Mouse (Mus musculus) neural tube, embryonic 12.5 days (tissue): ENCODE data around the gene Hist1h1b. TPM values are rescaled to one million over a fixed set of nuclear protein-coding genes. Genes with fewer than 3 reads are reported as not detected.
"Not testable (repeated sequence)": the region's sequence is repeated elsewhere in the genome, so short reads cannot be mapped to it uniquely, and the experiment has no call there.

Source experiments
- ATAC-seq: fragments of 200-750 bp; cut with Nextera tagmentation; 2 replicates; pipeline ENCODE4 v1.8.0; 2017; ENCODE audit warnings: low read depth, mild to moderate bottlenecking, moderate TSS enrichment, moderate library complexity; ENCODE audit not compliant: low FRiP score
- H3K27ac ChIP-seq: fragments of 300-500 bp; sonication (generic); 2 replicates; pipeline ENCODE4 v1.5.1; 2016
- H3K27me3 ChIP-seq: fragments of 300-500 bp; sonication (generic); replicated peaks from 2 replicates; pipeline ENCODE4 v1.6.1; 2016; ENCODE audit warnings: mild to moderate bottlenecking
- H3K36me3 ChIP-seq: fragments of 300-500 bp; sonication (generic); 2 replicates; pipeline ENCODE4 v1.6.1; 2016; ENCODE audit warnings: mild to moderate bottlenecking
- H3K4me1 ChIP-seq: fragments of 300-500 bp; sonication (generic); 2 replicates; pipeline ENCODE4 v1.6.1; 2016
- H3K4me2 ChIP-seq: fragments of 300-500 bp; sonication (generic); replicated peaks from 2 replicates; pipeline ENCODE4 v1.6.1; 2016; ENCODE audit warnings: mild to moderate bottlenecking
- H3K4me3 ChIP-seq: fragments of 300-500 bp; sonication (generic); 2 replicates; pipeline ENCODE4 v1.5.1; 2016
- H3K9ac ChIP-seq: fragments of 300-500 bp; sonication (generic); 2 replicates; pipeline ENCODE4 v1.6.1; 2016; ENCODE audit warnings: mild to moderate bottlenecking
- H3K9me3 ChIP-seq: fragments of 300-500 bp; sonication (generic); 2 replicates; pipeline ENCODE4 v1.6.1; 2016; ENCODE audit warnings: mild to moderate bottlenecking
- WGBS: fragments of 180-500 bp; shearing (Covaris S2); methylation state at CpG from one replicate; pipeline ENCODE4 v1.1.7; 2016; 5-methylcytosine and 5-hydroxymethylcytosine counted together
- polyA plus RNA-seq: library from polyadenylated mRNA; unstranded; fragments of >200 nt; fragmentation: Nextera tagmentation; extraction: Ambion mirVana; gene quantifications from 2 replicates; pipeline ENCODE4 v1.2.1, GENCODE M21; 2016

Hist1h1b gene
- polyA plus RNA-seq, 1 experiment from 2014 or later: 13.1 TPM

DNA sequence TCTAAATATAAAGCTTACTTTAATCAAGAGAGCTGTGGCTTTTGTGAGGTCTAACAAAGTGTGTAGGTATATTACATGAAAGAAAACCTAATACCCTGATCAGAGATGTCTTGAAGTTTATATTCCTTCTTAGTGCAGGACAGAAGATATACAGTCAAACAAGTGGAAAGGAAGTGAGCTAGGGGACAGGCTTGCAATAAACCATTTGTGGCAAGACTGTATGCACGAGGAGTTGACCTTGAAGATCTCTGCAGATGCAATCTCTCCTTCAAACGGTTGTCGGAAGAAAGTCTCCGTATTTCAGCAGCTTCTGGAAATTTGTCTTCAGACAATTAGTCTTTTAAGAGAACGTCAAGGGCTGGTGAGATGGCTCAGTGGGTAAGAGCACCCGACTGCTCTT, 9.5 kb upstream of the Hist1h1b start:
- Histone ChIP-seq H3K9ac (no peak overlapping the region), H3K27me3 (no peaks in the 10 kb centered on the region), H3K36me3 (no peaks in the 10 kb centered on the region), H3K27ac (no peak overlapping the region), H3K4me3 (no peak overlapping the region), H3K4me2 (no peak overlapping the region), H3K9me3 (no peaks in the 10 kb centered on the region), H3K4me1 (peaks cover 16% of the 10 kb centered on the region)
- 57% methylated on average over 6 of the region's 6 CpGs for WGBS
- ATAC-seq: no peak

DNA sequence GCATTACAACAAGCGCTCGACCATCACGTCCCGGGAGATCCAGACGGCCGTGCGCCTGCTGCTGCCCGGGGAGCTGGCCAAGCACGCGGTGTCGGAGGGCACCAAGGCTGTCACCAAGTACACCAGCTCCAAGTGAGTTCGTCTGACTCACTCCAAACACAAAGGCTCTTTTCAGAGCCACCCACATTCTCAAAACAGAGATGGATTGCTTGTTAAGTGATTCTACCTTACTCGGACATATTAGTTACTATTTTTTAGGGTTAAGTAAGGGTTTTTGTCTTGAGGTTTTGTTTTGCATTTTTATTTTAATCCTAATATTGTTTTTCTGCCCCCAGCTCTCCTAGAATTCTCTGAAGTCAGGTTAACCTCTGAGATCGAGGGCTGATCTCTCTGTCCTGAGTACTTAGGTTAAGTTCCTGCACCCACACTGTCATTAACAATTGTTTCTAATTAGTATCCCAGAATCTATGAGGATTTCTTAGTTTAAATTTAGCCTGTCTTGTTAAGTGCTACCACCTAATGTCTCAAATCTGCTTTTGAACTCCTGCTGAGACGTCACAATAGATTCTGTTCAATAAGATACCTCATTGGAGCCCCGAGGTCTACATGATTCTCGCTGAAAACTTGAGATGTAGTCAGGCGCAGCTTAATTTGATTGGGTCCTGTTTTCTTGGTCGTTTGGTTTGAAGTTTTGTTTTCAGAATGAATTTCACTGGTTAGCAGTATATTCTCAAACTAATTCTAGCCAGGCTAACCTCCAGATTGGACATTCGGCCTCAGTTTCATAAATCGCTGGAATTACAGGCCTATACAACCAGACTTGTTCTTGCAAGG, 7.6 kb upstream of the Hist1h1b start:
- Histone ChIP-seq H3K36me3 (no peaks in the 10 kb centered on the region), H3K27ac (no peak overlapping the region; the same call in 1 of the 2 replicates), H3K4me2 (peak overlapping the region; percentile 56), H3K4me3 (peak overlapping the region; percentile 13; the same call in 1 of the 2 replicates), H3K4me1 (peaks cover 24% of the 10 kb centered on the region), H3K27me3 (no peaks in the 10 kb centered on the region), H3K9me3 (no peaks in the 10 kb centered on the region), H3K9ac (peak overlapping the region; percentile 40; the same call in 1 of the 2 replicates)
- WGBS: 10% methylated on average over 16 of the region's 21 CpGs
- ATAC-seq: peak; percentile 46

DNA sequence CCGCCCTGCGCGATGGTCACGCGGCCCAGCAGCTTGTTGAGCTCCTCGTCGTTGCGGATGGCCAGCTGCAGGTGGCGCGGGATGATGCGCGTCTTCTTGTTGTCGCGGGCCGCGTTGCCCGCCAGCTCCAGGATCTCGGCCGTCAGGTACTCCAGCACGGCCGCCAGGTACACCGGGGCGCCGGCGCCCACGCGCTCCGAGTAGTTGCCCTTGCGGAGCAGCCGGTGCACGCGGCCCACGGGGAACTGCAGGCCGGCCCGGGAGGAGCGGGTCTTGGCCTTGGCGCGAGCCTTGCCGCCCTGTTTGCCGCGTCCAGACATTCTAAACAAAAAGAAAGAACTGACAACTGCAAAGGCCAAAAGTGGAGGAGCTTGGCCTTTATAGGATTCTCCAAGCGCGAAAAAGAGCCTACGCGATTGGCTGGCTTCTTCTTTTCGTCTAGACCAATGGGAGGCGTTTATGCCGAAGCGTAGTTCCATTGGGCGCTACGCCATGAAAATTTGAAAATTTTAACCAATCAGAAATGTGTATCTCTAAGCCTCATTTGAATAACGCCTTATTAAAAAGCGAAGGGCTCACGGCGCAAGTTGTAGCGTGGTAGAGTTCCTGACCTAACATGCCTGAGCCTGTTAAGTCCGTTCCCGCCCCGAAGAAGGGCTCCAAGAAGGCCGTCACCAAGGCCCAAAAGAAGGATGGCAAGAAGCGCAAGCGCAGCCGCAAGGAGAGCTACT, 6.6 kb upstream of the Hist1h1b start, which contains the start of the genes Hist1h2an and Hist1h2bp:
Hist1h2an (minus strand) TSS at position 320 of the 731 bp plus-strand sequence.
Hist1h2bp (plus strand) TSS at position 563 of the 731 bp plus-strand sequence.
- H3K4me1 ChIP-seq: peaks cover 30% of the 10 kb centered on the region
- H3K36me3 ChIP-seq, H3K9me3 ChIP-seq, H3K27me3 ChIP-seq: not testable (repeated sequence)
- peak within 1 kb of the TSS; percentile 29 for H3K4me3 ChIP-seq
- WGBS: under 1% methylated on average over 44 of the region's 63 CpGs
- peak within 1 kb of the TSS; percentile 57 for H3K4me2 ChIP-seq
- H3K27ac ChIP-seq: peak within 1 kb of the TSS; percentile 68
- peak within 1 kb of the TSS; percentile 44; the same call in 1 of the 2 replicates for H3K9ac ChIP-seq
- peak; percentile 93 for ATAC-seq

GRCm38 (mm10) chr13:21786189-21786898, 5.9 kb upstream of the Hist1h1b start:
- H3K36me3 ChIP-seq: no peaks in the 10 kb centered on the region
- H3K9me3 ChIP-seq: no peaks in the 10 kb centered on the region
- H3K4me3 ChIP-seq: peak overlapping the region; percentile 29
- peak overlapping the region; percentile 57 for H3K4me2 ChIP-seq
- 4% methylated on average over 8 of the region's 8 CpGs for WGBS
- ATAC-seq: no peak
- 0 out of 2 replicates have a peak overlapping the region, but pooled peaks have one; percentile 16 for H3K27ac ChIP-seq
- H3K9ac ChIP-seq: peak overlapping the region; percentile 44; the same call in 1 of the 2 replicates
- H3K4me1 ChIP-seq: peaks cover 30% of the 10 kb centered on the region
- no peaks in the 10 kb centered on the region for H3K27me3 ChIP-seq

- no peak for ATAC-seq
- H3K36me3 ChIP-seq: no peaks in the 10 kb centered on the region
- peak overlapping the region; percentile 69 for H3K4me2 ChIP-seq
- 0 out of 2 replicates have a peak overlapping the region, but pooled peaks have one; percentile 26 for H3K9ac ChIP-seq
- no peaks in the 10 kb centered on the region for H3K9me3 ChIP-seq
- WGBS: 10% methylated on average over 6 of the region's 6 CpGs
- H3K27ac ChIP-seq: peak overlapping the region; percentile 15; the same call in 1 of the 2 replicates
- H3K4me3 ChIP-seq: no peak overlapping the region
- peaks cover 37% of the 10 kb centered on the region for H3K4me1 ChIP-seq
- H3K27me3 ChIP-seq: no peaks in the 10 kb centered on the region
These were observed 3.9 kb upstream of the Hist1h1b start for GRCm38 (mm10) chr13:21784311-21784710.

- 2% methylated on average over 9 of the region's 9 CpGs for WGBS
- H3K4me2 ChIP-seq: peak overlapping the region; percentile 69
- peak overlapping the region; percentile 26 for H3K9ac ChIP-seq
- peaks cover 37% of the 10 kb centered on the region for H3K4me1 ChIP-seq
- ATAC-seq: no peak
- H3K9me3 ChIP-seq: no peaks in the 10 kb centered on the region
- H3K27me3 ChIP-seq: no peaks in the 10 kb centered on the region
- H3K4me3 ChIP-seq: peak overlapping the region; percentile 11
- H3K36me3 ChIP-seq: no peaks in the 10 kb centered on the region
- 0 out of 2 replicates have a peak overlapping the region, but pooled peaks have one; percentile 15 for H3K27ac ChIP-seq
These were observed 3.3 kb upstream of the Hist1h1b start for GRCm38 (mm10) chr13:21783734-21784161.

DNA sequence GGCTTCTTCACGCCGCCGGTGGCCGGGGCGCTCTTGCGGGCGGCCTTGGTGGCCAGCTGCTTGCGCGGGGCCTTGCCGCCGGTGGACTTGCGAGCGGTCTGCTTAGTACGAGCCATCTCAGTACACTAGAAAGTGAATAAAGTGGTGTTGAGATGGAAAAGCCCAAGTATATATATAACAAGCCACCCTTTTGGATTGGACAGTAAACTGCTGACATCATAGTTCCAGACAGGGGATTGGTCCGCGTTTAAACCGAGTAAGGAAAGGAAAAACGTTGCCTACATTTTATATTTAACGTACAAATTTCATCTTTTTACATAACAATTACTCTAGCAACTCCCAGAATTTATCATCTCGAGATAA, 2.8 kb upstream of the Hist1h1b start, which contains the start of gene Hist1h3i:
Hist1h3i (minus strand) TSS at position 116 of the 363 bp plus-strand sequence.
- peaks cover 36% of the 10 kb centered on the region for H3K4me1 ChIP-seq

GRCm38 (mm10) chr13:21782361-21783254, 2.2 kb upstream of the Hist1h1b start:
- peaks cover 32% of the 10 kb centered on the region for H3K4me1 ChIP-seq
- ATAC-seq: not testable (repeated sequence)

More for the DNA sequence above, 2.8 kb upstream of the Hist1h1b start, which contains the start of gene Hist1h3i:
- peak; percentile 63 for ATAC-seq
- under 1% methylated on average over 19 of the region's 20 CpGs for WGBS
- no peaks in the 10 kb centered on the region for H3K9me3 ChIP-seq
- H3K9ac ChIP-seq: peak within 1 kb of the TSS; percentile 66
- no peaks in the 10 kb centered on the region for H3K36me3 ChIP-seq
- no peaks in the 10 kb centered on the region for H3K27me3 ChIP-seq
- H3K4me3 ChIP-seq: peak within 1 kb of the TSS; percentile 35
- H3K27ac ChIP-seq: peak within 1 kb of the TSS; percentile 64
- H3K4me2 ChIP-seq: peak within 1 kb of the TSS; percentile 69

DNA sequence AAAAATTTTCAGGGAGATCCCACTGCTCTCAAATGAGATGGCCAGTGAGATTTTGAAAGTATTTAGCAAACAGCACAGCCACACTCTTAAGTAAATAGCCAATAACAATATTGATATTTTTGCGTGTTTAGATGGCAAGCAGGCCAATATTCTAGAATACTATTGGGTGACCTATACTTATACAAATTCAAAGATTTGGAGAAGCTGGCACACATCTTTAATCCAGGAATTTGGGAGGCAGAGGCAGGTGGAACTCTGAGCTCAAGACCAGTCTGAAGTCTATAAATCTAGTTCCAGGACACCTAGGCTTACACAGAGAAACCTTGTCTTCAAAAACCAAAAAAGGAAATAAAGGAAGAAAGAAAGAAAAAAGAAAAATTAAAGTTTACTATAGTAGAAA, 1.2 kb upstream of the Hist1h1b start:
- Histone ChIP-seq H3K4me3 (no peak overlapping the region), H3K27ac (no peak overlapping the region), H3K4me2 (no peak overlapping the region), H3K36me3 (no peaks in the 10 kb centered on the region), H3K27me3 (no peaks in the 10 kb centered on the region), H3K4me1 (peaks cover 32% of the 10 kb centered on the region), H3K9ac (no peak overlapping the region), H3K9me3 (no peaks in the 10 kb centered on the region)
- ATAC-seq: no peak
- WGBS: 93% methylated on average over 1 of the region's 1 CpGs

More at GRCm38 (mm10) chr13:21782361-21783254, 2.2 kb upstream of the Hist1h1b start:
- not testable (repeated sequence) for H3K27me3 ChIP-seq, H3K9me3 ChIP-seq, H3K36me3 ChIP-seq
- H3K27ac ChIP-seq: peak overlapping the region; percentile 64
- H3K4me3 ChIP-seq: peak overlapping the region; percentile 35
- H3K4me2 ChIP-seq: peak overlapping the region; percentile 69
- peak overlapping the region; percentile 66 for H3K9ac ChIP-seq
- WGBS: 1% methylated on average over 14 of the region's 35 CpGs

DNA sequence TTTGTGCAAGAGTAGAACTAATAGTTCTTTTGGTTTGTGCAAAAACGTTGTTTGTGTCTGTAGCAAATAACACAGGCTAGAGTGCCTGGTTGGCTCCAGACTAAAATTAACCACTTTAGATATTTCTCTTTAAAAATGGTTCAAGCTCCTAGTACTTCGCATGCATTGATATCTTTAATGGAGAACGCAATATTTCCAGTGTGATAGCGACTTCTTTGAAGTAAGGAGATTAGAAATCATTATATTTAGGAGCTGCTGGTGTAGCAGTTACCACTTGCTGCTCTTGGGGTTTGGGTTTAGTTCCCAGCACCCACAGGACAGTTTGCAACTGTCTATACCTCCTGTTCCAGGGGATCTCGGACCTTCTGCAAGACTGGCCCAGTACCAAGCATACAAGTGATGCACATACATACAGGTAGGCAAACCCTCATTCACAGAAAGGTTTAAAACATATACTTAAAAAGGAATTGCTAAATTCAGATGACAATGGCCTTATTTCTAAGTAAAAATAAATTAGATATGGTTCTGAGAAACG, 663 bp upstream of the Hist1h1b start:
- Histone ChIP-seq H3K9ac (no peak overlapping the region), H3K4me2 (peak overlapping the region; percentile 93), H3K36me3 (no peaks in the 10 kb centered on the region), H3K27ac (no peak overlapping the region), H3K4me3 (0 out of 2 replicates have a peak overlapping the region, but pooled peaks have one; percentile 46), H3K9me3 (no peaks in the 10 kb centered on the region), H3K4me1 (peaks cover 30% of the 10 kb centered on the region), H3K27me3 (no peaks in the 10 kb centered on the region)
- ATAC-seq: no peak
- WGBS: 46% methylated on average over 6 of the region's 6 CpGs
